Mouse (Mus musculus): Measurements from ENCODE around the gene Olfr803. TPM values are rescaled to one million over a fixed set of nuclear protein-coding genes. Genes with fewer than 3 reads are reported as not detected.

Olfr803 gene
- not detected for total RNA-seq (2021)
- long read RNA-seq = 0 reads

- no peak for DNase-seq (ENCODE audit: low spot score in 2 of 2)
These were observed at the start of gene Olfr803 for GRCm38 (mm10) chr10:129694186-129694585. Gene Olfr803, minus strand, starts transcription at chr10:129694286.

GRCm38 (mm10) chr10:129741821-129742220 is 47.7 kb upstream of the Olfr803 start, which contains the start of gene Olfr806:
Gene Olfr806, minus strand, starts transcription at chr10:129741921.
- no peak for DNase-seq (ENCODE audit: low spot score in 2 of 2)

GRCm38 (mm10) chr10:129729275-129729674 is 35.2 kb upstream of the Olfr803 start, which contains the start of gene Olfr805:
Gene Olfr805, minus strand, starts transcription at chr10:129729375.
- DNase-seq (ENCODE audit: low spot score in 2 of 2) = no peak

DNA sequence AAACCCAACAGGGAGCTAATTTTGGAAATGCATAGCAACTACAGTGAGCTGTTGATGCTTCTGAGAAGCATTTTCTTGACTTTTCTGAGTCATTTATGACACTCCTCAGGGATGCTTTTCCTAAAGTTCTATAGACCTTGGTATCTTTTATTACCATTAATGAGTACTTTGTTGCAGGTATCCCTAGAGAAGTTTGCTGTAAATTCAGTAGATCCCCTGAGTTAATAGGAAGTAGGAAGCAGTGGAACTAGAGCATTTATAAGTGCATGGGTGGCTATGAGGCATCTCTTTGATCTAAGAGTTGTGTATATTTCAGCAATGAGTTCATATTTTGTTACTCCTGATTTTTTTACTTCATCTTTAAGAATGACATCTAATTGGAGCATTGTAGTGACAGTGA is 8.8 kb upstream of the Olfr803 start, which contains the start of gene Olfr804:
Olfr804 (plus strand) TSS at position 301 of the 400 bp plus-strand sequence.
- no peak for DNase-seq (ENCODE audit: low spot score in 2 of 2)

DNA sequence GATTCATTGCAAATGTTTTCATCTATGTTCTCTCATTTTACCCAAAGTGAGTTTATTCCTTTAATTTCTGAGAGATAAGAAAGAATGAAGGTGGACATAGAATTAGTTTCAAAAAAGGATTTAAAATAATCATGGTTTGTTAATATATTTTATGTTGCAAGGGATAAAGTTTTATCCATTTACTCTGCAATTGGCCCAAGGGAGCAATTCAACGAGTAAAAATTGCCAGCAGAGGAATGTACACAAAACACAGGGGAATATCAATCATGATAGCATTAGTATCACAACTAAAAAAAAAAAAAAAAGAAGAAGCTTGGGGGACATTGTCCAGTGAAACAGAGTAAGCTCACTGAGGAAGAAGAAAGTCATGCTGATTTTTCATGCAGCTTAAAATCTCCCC is 6.0 kb downstream of the Olfr803 start, which contains the start of gene Olfr802:
Olfr802 (minus strand) TSS at position 101 of the 400 bp plus-strand sequence.
- DNase-seq (ENCODE audit: low spot score in 2 of 2) = no peak

DNA sequence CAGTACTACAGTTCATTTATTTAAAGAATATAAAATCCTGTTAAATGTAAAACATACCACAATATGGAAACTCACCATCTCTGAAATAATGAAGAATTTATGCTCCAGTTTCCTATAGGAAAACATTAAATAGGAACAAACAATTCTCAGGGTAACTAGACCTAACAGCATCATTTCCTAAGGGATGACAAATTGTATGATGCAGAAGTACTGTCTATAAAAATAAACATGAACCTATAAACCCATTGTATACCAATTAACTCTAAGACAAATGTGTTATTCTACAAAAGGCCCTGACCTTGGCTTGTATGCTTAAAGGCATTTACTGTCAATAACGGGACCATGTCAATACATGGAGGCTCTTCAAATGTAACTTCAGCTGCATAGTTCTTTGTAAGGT is 20.3 kb downstream of the Olfr803 start, which contains the start of gene Olfr801:
Olfr801 (minus strand) TSS at position 101 of the 400 bp plus-strand sequence.
- DNase-seq (ENCODE audit: low spot score in 2 of 2) = no peak

DNA sequence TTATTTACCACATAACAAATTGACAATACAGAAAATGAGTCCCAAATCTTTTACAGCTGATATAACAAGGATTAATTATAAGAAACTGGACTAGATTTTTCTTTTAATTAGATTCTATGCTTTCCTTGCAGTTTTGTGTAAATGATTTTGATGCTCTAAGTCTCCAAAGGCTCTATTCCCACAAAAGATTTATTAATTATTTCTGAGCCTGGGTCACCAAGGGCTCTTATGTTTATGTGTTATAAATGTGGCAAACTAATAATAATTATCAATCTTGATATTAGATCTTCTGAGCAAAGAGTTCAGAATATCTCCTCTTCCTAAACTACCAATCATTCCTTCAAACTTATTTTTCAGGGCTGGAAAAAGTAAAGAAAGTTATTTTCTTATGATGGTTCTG is 36.7 kb downstream of the Olfr803 start, which contains the start of gene Olfr800:
Olfr800 (plus strand) TSS at position 301 of the 400 bp plus-strand sequence.
- DNase-seq (ENCODE audit: low spot score in 2 of 2) = no peak

GRCm38 (mm10) chr10:129651763-129652162 is 42.3 kb downstream of the Olfr803 start:
- DNase-seq (ENCODE audit: low spot score in 2 of 2) = no peak

Small RNAs within 50 kb of the gene (microRNA-seq; reads per million reads assigned to microRNA genes)
- gene Gm24485 = 0 reads per million in 2 experiments

Other genes starting within 250 kb of the Olfr803 start
- gene Olfr787, start 232.4 kb downstream of the Olfr803 start, total RNA-seq (2021) = not detected
- gene Olfr788, start 223.3 kb downstream of the Olfr803 start, total RNA-seq (2021) = not detected
- not detected for gene Olfr789, start 209.5 kb downstream of the Olfr803 start, total RNA-seq (2021)
- gene Olfr790, start 195.8 kb downstream of the Olfr803 start, total RNA-seq (2021) = not detected
- gene Olfr791, start 172.5 kb downstream of the Olfr803 start, total RNA-seq (2021) = not detected
- gene Olfr792, start 155.1 kb downstream of the Olfr803 start, total RNA-seq (2021) = not detected
- not detected for gene Olfr794, start 126.6 kb downstream of the Olfr803 start, total RNA-seq (2021)
- not detected for gene Olfr796, start 81.7 kb downstream of the Olfr803 start, total RNA-seq (2021)
- not detected for gene Olfr798, start 66.4 kb downstream of the Olfr803 start, total RNA-seq (2021)
- not detected for gene Olfr799, start 56.8 kb downstream of the Olfr803 start, total RNA-seq (2021)
- not detected for gene Olfr800, start 36.6 kb downstream of the Olfr803 start, total RNA-seq (2021)
- not detected for gene Olfr801, start 20.4 kb downstream of the Olfr803 start, total RNA-seq (2021)
- not detected for gene Olfr802, start 6.1 kb downstream of the Olfr803 start, total RNA-seq (2021)
- not detected for gene Olfr804, start 8.9 kb upstream of the Olfr803 start, total RNA-seq (2021)
- not detected for gene Olfr805, start 35.1 kb upstream of the Olfr803 start, total RNA-seq (2021)
- not detected for gene Olfr806, start 47.6 kb upstream of the Olfr803 start, total RNA-seq (2021)
- gene Olfr807, start 63.5 kb upstream of the Olfr803 start, total RNA-seq (2021) = not detected
- gene Olfr808, start 71.2 kb upstream of the Olfr803 start, total RNA-seq (2021) = not detected
- not detected for gene Olfr809, start 80.4 kb upstream of the Olfr803 start, total RNA-seq (2021)
- not detected for gene Olfr810, start 100.6 kb upstream of the Olfr803 start, total RNA-seq (2021)
- not detected for gene Olfr811, start 110.1 kb upstream of the Olfr803 start, total RNA-seq (2021)
- gene Olfr812, start 151.8 kb upstream of the Olfr803 start, total RNA-seq (2021) = not detected
- gene Olfr813, start 161.1 kb upstream of the Olfr803 start, total RNA-seq (2021) = not detected
- not detected for gene Olfr814, start 185.6 kb upstream of the Olfr803 start, total RNA-seq (2021)
- gene Olfr815, start 211.6 kb upstream of the Olfr803 start, total RNA-seq (2021) = not detected
- not detected for gene Olfr816, start 221.3 kb upstream of the Olfr803 start, total RNA-seq (2021)